Mouse (Mus musculus) cerebellum, adult 2 months (tissue): ENCODE data around the gene Lmod1. TPM values are rescaled to one million over a fixed set of nuclear protein-coding genes. Genes with fewer than 3 reads are reported as not detected.
"Not testable (repeated sequence)": the region's sequence is repeated elsewhere in the genome, so short reads cannot be mapped to it uniquely, and the experiment has no call there.

Experiments used
- DNase-seq, 2 experiments: peaks; one replicate each; pipeline ENCODE4 v3.0.0; 2021
- H3K27ac ChIP-seq: fragments of 200-500 bp; 2 replicates; pipeline ENCODE4 v1.5.1; 2012; ENCODE audit warnings: low read length, control low read depth, inconsistent platforms; ENCODE audit not compliant: insufficient read depth
- H3K27me3 ChIP-seq: fragments of 200-500 bp; 2 replicates; pipeline ENCODE4 v1.6.1; 2012; ENCODE audit warnings: inconsistent platforms, mild to moderate bottlenecking, low read length, moderate library complexity; ENCODE audit not compliant: control insufficient read depth, insufficient read depth
- H3K4me1 ChIP-seq: fragments of 200-500 bp; 2 replicates; pipeline ENCODE4 v1.6.1; 2011; ENCODE audit warnings: low read length; ENCODE audit not compliant: control insufficient read depth, insufficient read depth
- H3K4me3 ChIP-seq: fragments of 200-500 bp; replicated peaks from 2 replicates; pipeline ENCODE3; 2011; ENCODE audit warnings: mild to moderate bottlenecking, low read depth, low read length, control low read depth; ENCODE audit not compliant: insufficient read depth
- CTCF ChIP-seq: fragments of 200-500 bp; IDR thresholded peaks from 2 replicates; pipeline ENCODE4 v1.5.1; 2011; ENCODE audit warnings: low read depth, mild to moderate bottlenecking, control low read depth, low read length, moderate library complexity, borderline replicate concordance; ENCODE audit not compliant: insufficient read depth
- POLR2A ChIP-seq: fragments of 200-500 bp; IDR thresholded peaks from 2 replicates; pipeline ENCODE4 v1.6.1; 2011; ENCODE audit warnings: low read length, control low read depth, borderline replicate concordance; ENCODE audit not compliant: insufficient read depth
- WGBS: fragments of 180-500 bp; shearing (Covaris S2); methylation state at CpG from one replicate; pipeline ENCODE4 v1.1.7; 2018; 5-methylcytosine and 5-hydroxymethylcytosine counted together
- polyA plus RNA-seq: library from polyadenylated mRNA; depleted of rRNA; stranded (reverse); fragments of >200 nt; gene quantifications from 2 replicates; pipeline ENCODE4 v1.2.3, GENCODE M21; 2012

The Lmod1 gene
- polyA plus RNA-seq, 1 experiment = 0.47 TPM

GRCm38 (mm10) chr1:135374175-135374867, 49.7 kb downstream of the Lmod1 start:
- H3K4me3 ChIP-seq = peak overlapping the region; percentile 78
- TF ChIP-seq POLR2A (peak; percentile 24; the same call in 1 of the 2 replicates), CTCF (no peak)
- peak overlapping the region; percentile 81 for H3K27ac ChIP-seq
- WGBS = 2% methylated on average over 19 of the region's 19 CpGs
- peak; percentile 66 to 69 for DNase-seq
- peaks cover 29% of the 10 kb centered on the region for H3K4me1 ChIP-seq
- no peaks in the 10 kb centered on the region for H3K27me3 ChIP-seq

GRCm38 (mm10) chr1:135374868-135375581, 50.4 kb downstream of the Lmod1 start, which contains the start of gene Shisa4:
TSS of gene Shisa4 (minus strand) at chr1:135375237.
- peak; percentile 78 to 81 for DNase-seq
- peaks cover 34% of the 10 kb centered on the region for H3K4me1 ChIP-seq
- WGBS = 3% methylated on average over 38 of the region's 38 CpGs
- H3K27ac ChIP-seq = peak within 1 kb of the TSS; percentile 81
- no peaks in the 10 kb centered on the region for H3K27me3 ChIP-seq
- TF ChIP-seq POLR2A (peak; percentile 41; the same call in 1 of the 2 replicates), CTCF (no peak)
- H3K4me3 ChIP-seq = peak within 1 kb of the TSS; percentile 78

- Histone ChIP-seq H3K27me3 (no peaks in the 10 kb centered on the region), H3K4me1 (peaks cover 31% of the 10 kb centered on the region), H3K4me3 (no peak overlapping the region), H3K27ac (no peak overlapping the region)
- no peak for TF ChIP-seq POLR2A
- no peak for TF ChIP-seq CTCF
- DNase-seq = peak; percentile 36 to 47
- 21% methylated on average over 9 of the region's 9 CpGs for WGBS
These were observed 54.0 kb downstream of the Lmod1 start for GRCm38 (mm10) chr1:135378576-135378975.

- 65% methylated on average over 2 of the region's 2 CpGs for WGBS
- Histone ChIP-seq H3K4me1 (peaks cover 31% of the 10 kb centered on the region), H3K4me3 (no peak overlapping the region), H3K27me3 (no peaks in the 10 kb centered on the region), H3K27ac (no peak overlapping the region)
- no peak for DNase-seq
- TF ChIP-seq POLR2A (no peak), CTCF (no peak)
These were observed 54.4 kb downstream of the Lmod1 start for GRCm38 (mm10) chr1:135379048-135379447.

GRCm38 (mm10) chr1:135380071-135380991, 55.7 kb downstream of the Lmod1 start:
- TF ChIP-seq CTCF (no peak), POLR2A (peak; percentile 17; the same call in 1 of the 2 replicates)
- Histone ChIP-seq H3K27me3 (no peaks in the 10 kb centered on the region), H3K4me1 (peaks cover 28% of the 10 kb centered on the region), H3K4me3 (no peak overlapping the region), H3K27ac (peak overlapping the region; percentile 91)
- DNase-seq = peak; percentile 58 to 74
- 31% methylated on average over 15 of the region's 15 CpGs for WGBS

GRCm38 (mm10) chr1:135381560-135381959, 57.0 kb downstream of the Lmod1 start:
- peaks cover 27% of the 10 kb centered on the region for H3K4me1 ChIP-seq
- not testable (repeated sequence) for H3K4me3 ChIP-seq, H3K27ac ChIP-seq, H3K27me3 ChIP-seq
- DNase-seq = peak in 1 of 2 experiments; percentile 17
- 71% methylated on average over 6 of the region's 6 CpGs for WGBS

- no peak for TF ChIP-seq CTCF
- no peak for TF ChIP-seq POLR2A
These were observed 59.6 kb downstream of the Lmod1 start for GRCm38 (mm10) chr1:135384171-135384570.

More at GRCm38 (mm10) chr1:135384171-135384570, 59.6 kb downstream of the Lmod1 start:
- Histone ChIP-seq H3K4me3 (no peak overlapping the region), H3K27me3 (no peaks in the 10 kb centered on the region), H3K4me1 (peaks cover 14% of the 10 kb centered on the region), H3K27ac (no peak overlapping the region)
- WGBS = 98% methylated on average over 5 of the region's 5 CpGs
- no peak for DNase-seq
